ENCODE assay signal across 8 mouse cellular contexts in the genomic region with DNA sequence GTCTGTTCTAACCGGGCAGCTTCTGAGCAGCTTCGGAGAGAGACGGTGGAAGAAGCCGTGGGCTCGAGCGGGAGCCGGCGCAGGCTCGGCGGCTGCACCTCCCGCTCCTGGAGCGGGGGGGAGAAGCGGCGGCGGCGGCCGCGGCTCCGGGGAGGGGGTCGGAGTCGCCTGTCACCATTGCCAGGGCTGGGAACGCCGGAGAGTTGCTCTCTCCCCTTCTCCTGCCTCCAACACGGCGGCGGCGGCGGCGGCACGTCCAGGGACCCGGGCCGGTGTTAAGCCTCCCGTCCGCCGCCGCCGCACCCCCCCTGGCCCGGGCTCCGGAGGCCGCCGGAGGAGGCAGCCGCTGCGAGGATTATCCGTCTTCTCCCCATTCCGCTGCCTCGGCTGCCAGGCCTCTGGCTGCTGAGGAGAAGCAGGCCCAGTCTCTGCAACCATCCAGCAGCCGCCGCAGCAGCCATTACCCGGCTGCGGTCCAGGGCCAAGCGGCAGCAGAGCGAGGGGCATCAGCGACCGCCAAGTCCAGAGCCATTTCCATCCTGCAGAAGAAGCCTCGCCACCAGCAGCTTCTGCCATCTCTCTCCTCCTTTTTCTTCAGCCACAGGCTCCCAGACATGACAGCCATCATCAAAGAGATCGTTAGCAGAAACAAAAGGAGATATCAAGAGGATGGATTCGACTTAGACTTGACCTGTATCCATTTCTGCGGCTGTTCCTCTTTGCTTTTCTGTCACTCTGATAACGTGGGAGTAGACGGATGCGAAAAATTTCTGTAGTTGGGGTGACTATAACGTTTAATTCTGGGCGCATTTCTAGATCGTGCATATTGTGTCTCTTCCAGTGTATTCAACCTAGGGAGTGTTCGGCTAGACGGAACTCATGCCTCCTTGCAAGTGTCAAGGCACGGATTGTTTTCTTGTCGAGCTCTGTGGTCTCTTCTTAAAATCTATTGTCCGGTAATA. TPM values are rescaled to one million over a fixed set of nuclear protein-coding genes. Genes with fewer than 3 reads are reported as not detected.
DNase-seq lines count a peak whose midpoint lies in the region; ATAC-seq and TF ChIP-seq lines count a peak whose summit lies in the region.

No protein-coding gene starts in this region.

- peaks cover 23% of the 10 kb centered on the region for H3K4me1 ChIP-seq in lung, embryonic 15.5 days

- peak overlapping the region; percentile 94 for H3K4me3 ChIP-seq in layer of hippocampus, adult 2 months
- H3K4me3 ChIP-seq in lung, embryonic 15.5 days = peak overlapping the region; percentile 90

- WGBS in lung, embryonic 15.5 days = under 1% methylated on average over 52 of the region's 69 CpGs

- H3K27me3 ChIP-seq in lung, embryonic 15.5 days = 0 out of 2 replicates have a peak, but pooled peaks cover 4% of the 10 kb centered on the region

- H3K36me3 ChIP-seq in lung, embryonic 15.5 days = no peaks in the 10 kb centered on the region

- intact Hi-C loops in heart, postnatal 10 days (cut with DNase I) = loop anchor here (2.0 to 5.0 kb wide), 3 partner anchors 129 to 354 kb away; no protein-coding TSS in a partner anchor

- peak overlapping the region; percentile 99 for H3K9ac ChIP-seq in lung, embryonic 15.5 days

- H3K27ac ChIP-seq in layer of hippocampus, adult 2 months = peak overlapping the region; percentile 98
- H3K27ac ChIP-seq in lung, embryonic 15.5 days = peak overlapping the region; percentile 100

- TF ChIP-seq CTCF in layer of hippocampus, adult 2 months (conservative IDR thresholded peaks at IDR 0.05) = no peak

- 0 out of 2 replicates have a peak, but pooled peaks have one; percentile 14 for ATAC-seq in erythroblast, adult 5-6 weeks (replicated peaks; ENCODE audit: low FRiP score, poor library complexity, severe bottlenecking)
- no peak for ATAC-seq in lung, embryonic 15.5 days (ENCODE audit: borderline replicate concordance, extremely low read depth, low FRiP score, low TSS enrichment)

- H3K4me2 ChIP-seq in lung, embryonic 15.5 days = peak overlapping the region; percentile 64

- peak; percentile 60 for DNase-seq in CD4-positive, CD25-positive, alpha-beta regulatory T cell, adult 2 months (ENCODE audit: low read depth, low spot score)
- peak; percentile 61 to 73 for DNase-seq in adrenal gland, postnatal 36 days
- peak; percentile 70 to 74 for DNase-seq in heart, postnatal 10 days
- DNase-seq in layer of hippocampus, adult 2 months (ENCODE audit: low spot score in 2 of 2) = peak; percentile 39 to 46
- DNase-seq in retina, postnatal 1 day = peak; percentile 72
- DNase-seq in thymus, postnatal 4 days = peak; percentile 74

- no peaks in the 10 kb centered on the region for H3K9me3 ChIP-seq in lung, embryonic 15.5 days

RNA-seq across cellular contexts. Expression of a gene that starts 0.8 kb away (rescaled TPM):
- 10 to 100 TPM; 73.4 to 83.9 TPM for total RNA-seq in adrenal gland, postnatal 36 days (2021)
- total RNA-seq in erythroblast, adult 5-6 weeks (2015; ENCODE audit: low replicate concordance) = 24.7 and 26.5 TPM in 2 replicates
- 21.7 and 29.8 TPM in 2 replicates for total RNA-seq in erythroblast, adult 5-6 weeks (2017; ENCODE audit: low replicate concordance)
- total RNA-seq in heart, postnatal 10 days (2021) = 10 to 100 TPM; 52.7 to 60.3 TPM
- total RNA-seq in layer of hippocampus, adult 2 months (2021) = 100 to 1,000 TPM; 114 TPM
- 8.3 and 10.2 TPM in 2 replicates for polyA plus RNA-seq in lung, embryonic 15.5 days (2015; fragmentation: Nextera tagmentation; extraction: Ambion mirVana)

RNA-seq across cellular contexts. Expression of a gene that starts 18.5 kb away (rescaled TPM):
- 10 to 100 TPM; 66.0 to 88.3 TPM for total RNA-seq in adrenal gland, postnatal 36 days (2021)
- 16.3 and 25.7 TPM in 2 replicates for total RNA-seq in erythroblast, adult 5-6 weeks (2015; ENCODE audit: low replicate concordance)
- total RNA-seq in erythroblast, adult 5-6 weeks (2017; ENCODE audit: low replicate concordance) = 11.6 and 19.2 TPM in 2 replicates
- 10 to 100 TPM; 81.6 to 82.3 TPM for total RNA-seq in heart, postnatal 10 days (2021)
- total RNA-seq in layer of hippocampus, adult 2 months (2021) = 10 to 100 TPM; 91.7 to 92.5 TPM
- 65.6 and 66.1 TPM in 2 replicates for polyA plus RNA-seq in lung, embryonic 15.5 days (2015; fragmentation: Nextera tagmentation; extraction: Ambion mirVana)
